Mouse (Mus musculus): ENCODE data around the gene Mlip. TPM values are rescaled to one million over a fixed set of nuclear protein-coding genes. Genes with fewer than 3 reads are reported as not detected.

The Mlip gene
- total RNA-seq (2023) = not detected

DNA sequence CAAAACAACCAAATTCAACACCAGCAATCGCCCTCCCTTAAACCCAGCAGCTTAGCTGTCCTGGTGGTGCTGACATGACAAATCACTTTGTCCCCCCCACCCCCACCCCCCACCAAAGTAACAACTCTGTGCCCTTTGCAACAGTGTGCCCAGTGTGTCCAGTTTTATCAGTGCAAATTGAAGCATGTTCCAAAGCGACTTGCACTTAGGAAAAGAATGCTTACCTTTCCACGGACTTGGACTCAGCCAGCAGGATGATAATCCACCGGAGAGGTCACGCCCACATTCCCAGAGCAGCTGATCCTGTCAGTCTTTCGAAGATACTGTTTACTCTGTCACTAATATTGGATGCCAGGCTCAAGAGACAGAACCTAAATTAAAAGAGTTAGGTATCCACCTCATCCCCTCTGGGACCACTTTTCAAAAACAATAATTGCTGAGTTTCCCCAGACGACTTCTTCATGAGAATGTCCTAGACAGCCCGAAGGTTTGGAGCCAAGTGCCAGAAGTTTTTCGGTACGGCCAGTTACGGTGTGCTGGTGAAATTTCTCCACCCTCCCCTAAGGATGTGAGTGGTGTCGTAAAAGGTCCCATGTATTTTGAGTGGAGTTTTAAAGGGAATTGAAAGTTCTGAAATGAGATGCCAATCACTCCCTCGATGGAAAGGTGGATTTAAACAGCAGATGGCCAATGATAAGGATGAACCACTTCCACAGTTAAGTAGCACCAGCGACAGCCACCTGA is at the start of gene Mlip:
TSS of gene Mlip (minus strand) at position 538 of the 744 bp plus-strand sequence.

Other genes starting within 250 kb of the Mlip start
- gene Lrrc1, start 191.9 kb upstream of the Mlip start, total RNA-seq (2023) = 27.0 TPM